Mouse (Mus musculus): ENCODE results near the gene 4930550L24Rik.

The 4930550L24Rik gene

GRCm38 (mm10) chrX:58909060-58909459 lies at the start of gene 4930550L24Rik:
Gene 4930550L24Rik, plus strand, starts transcription at chrX:58909360.
- DNase-seq (ENCODE audit: low spot score) = no peak

GRCm38 (mm10) chrX:58900753-58901152 lies 8.4 kb upstream of the 4930550L24Rik start:
- DNase-seq (ENCODE audit: low spot score) = no peak

GRCm38 (mm10) chrX:58967969-58968368 lies 58.8 kb downstream of the 4930550L24Rik start:
- no peak for DNase-seq (ENCODE audit: low spot score)
